Mouse (Mus musculus) spleen, adult 2 months (tissue): ENCODE results near the gene Mpv17l2.

Source experiments
- CTCF ChIP-seq: fragments of 200-500 bp; IDR thresholded peaks from 2 replicates; pipeline ENCODE4 v1.5.1; 2011; ENCODE audit warnings: mild to moderate bottlenecking, inconsistent platforms; ENCODE audit not compliant: insufficient read depth, insufficient read length, insufficient replicate concordance; ENCODE audit errors: extremely low read depth
- POLR2A ChIP-seq: fragments of 200-500 bp; IDR thresholded peaks from 2 replicates; pipeline ENCODE4 v1.6.1; 2011; ENCODE audit warnings: low read depth, low read length, inconsistent platforms

- no peak for TF ChIP-seq POLR2A
- TF ChIP-seq CTCF: no peak
These were observed 8.2 kb upstream of the Mpv17l2 start for GRCm38 (mm10) chr8:70768956-70769355.
